Mouse (Mus musculus) CH12.LX (cell line): ENCODE results near the gene Foxk1.

Source experiments
- CHD2 ChIP-seq: IDR thresholded peaks from 2 replicates; pipeline ENCODE4 v1.6.1; 2011; ENCODE audit warnings: low read length, improper control_type of control experiment
- GABPA ChIP-seq: IDR thresholded peaks from 2 replicates; pipeline ENCODE4 v1.6.1; 2012; ENCODE audit warnings: low read depth, low read length, improper control_type of control experiment, inconsistent platforms; ENCODE audit not compliant: insufficient replicate concordance
- MAX ChIP-seq: IDR thresholded peaks from 2 replicates; pipeline ENCODE4 v1.6.1; 2011; ENCODE audit warnings: low read length, improper control_type of control experiment
- MYC ChIP-seq: IDR thresholded peaks from 2 replicates; pipeline ENCODE4 v1.6.1; 2011; ENCODE audit warnings: low read depth, mild to moderate bottlenecking, improper control_type of control experiment, low read length
- POLR2A ChIP-seq: IDR thresholded peaks from 2 replicates; pipeline ENCODE4 v1.6.1; 2011; ENCODE audit warnings: low read depth, mild to moderate bottlenecking, improper control_type of control experiment, low read length
- RCOR1 ChIP-seq: conservative IDR thresholded peaks from 2 replicates; pipeline ENCODE4 v1.6.1; 2012; ENCODE audit warnings: low read depth, mild to moderate bottlenecking, inconsistent platforms, low read length, improper control_type of control experiment
- TBP ChIP-seq: conservative IDR thresholded peaks from 2 replicates; pipeline ENCODE4 v1.6.1; 2011; ENCODE audit warnings: low read depth, low read length, improper control_type of control experiment

DNA sequence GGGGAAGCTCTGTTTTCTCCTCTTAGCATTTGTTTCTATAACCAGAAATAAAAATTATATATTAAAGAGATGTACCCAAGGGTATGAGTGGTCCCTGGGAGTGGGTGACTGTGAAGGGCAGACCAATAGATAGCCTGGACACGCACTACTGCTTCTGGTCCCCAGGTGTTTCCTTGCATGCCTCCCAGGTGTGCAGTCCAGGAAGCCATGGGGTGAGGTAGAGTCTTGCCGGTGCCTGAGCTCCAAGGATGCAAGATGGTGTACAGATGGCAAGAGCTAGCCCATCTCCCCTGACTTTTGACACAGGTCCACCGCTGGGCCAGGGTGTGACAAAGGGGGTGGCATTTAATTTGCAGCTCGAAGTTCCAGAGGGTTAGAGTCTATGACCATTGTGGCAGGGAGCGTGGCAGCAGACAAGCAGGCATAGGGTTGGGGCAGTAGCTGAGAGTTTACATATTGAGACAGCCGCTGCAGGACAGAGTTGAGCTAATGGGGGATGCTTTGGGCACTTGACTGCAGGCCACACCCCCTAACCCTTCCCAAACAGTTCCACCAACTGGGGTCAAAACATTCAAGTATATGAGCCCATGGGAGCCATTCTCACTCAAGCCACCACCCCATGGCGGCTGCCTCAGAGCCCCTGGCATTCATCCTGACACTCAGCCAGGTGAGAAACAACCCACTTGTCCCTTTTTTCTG lies 60.8 kb downstream of the Foxk1 start:
- TF ChIP-seq MAX (no peak), TBP (no peak), RCOR1 (no peak), GABPA (no peak), CHD2 (no peak), MYC (no peak), POLR2A (no peak)
